Mouse (Mus musculus) kidney, postnatal 10 days (tissue): ENCODE measurements around the gene Evi5l.

Experiments used
- DNase-seq: peaks from one replicate; pipeline ENCODE4 v3.0.0; 2021; ENCODE audit warnings: mixed read lengths

Gene Evi5l

GRCm38 (mm10) chr8:4205246-4206123 is 39.1 kb downstream of the Evi5l start:
- DNase-seq = no peak

GRCm38 (mm10) chr8:4206182-4207015 is 40.0 kb downstream of the Evi5l start:
- DNase-seq = no peak

GRCm38 (mm10) chr8:4207016-4207350 is 40.6 kb downstream of the Evi5l start:
- DNase-seq = no peak

- no peak for DNase-seq
Observed at GRCm38 (mm10) chr8:4211097-4211496, 44.7 kb downstream of the Evi5l start.

GRCm38 (mm10) chr8:4212809-4213209 is 46.4 kb downstream of the Evi5l start:
- peak; percentile 33 for DNase-seq

GRCm38 (mm10) chr8:4213210-4214005 is 47.0 kb downstream of the Evi5l start:
- peak; percentile 72 for DNase-seq

GRCm38 (mm10) chr8:4214006-4214980 is 47.9 kb downstream of the Evi5l start:
- peak; percentile 62 for DNase-seq

GRCm38 (mm10) chr8:4216296-4216695 is 49.9 kb downstream of the Evi5l start:
- peak; percentile 10 for DNase-seq

- DNase-seq = peak; percentile 38
Observed at GRCm38 (mm10) chr8:4216791-4217621, 50.6 kb downstream of the Evi5l start, which contains the start of gene Prr36. TSS of gene Prr36 (minus strand) at chr8:4217459.

GRCm38 (mm10) chr8:4219617-4220016 is 53.2 kb downstream of the Evi5l start:
- DNase-seq = no peak

- DNase-seq = no peak
Observed at GRCm38 (mm10) chr8:4222059-4222458, 55.7 kb downstream of the Evi5l start.

- DNase-seq = no peak
Observed at GRCm38 (mm10) chr8:4226323-4226722, 60.0 kb downstream of the Evi5l start.

- DNase-seq = peak; percentile 48
Observed at GRCm38 (mm10) chr8:4226739-4227347, 60.5 kb downstream of the Evi5l start, which contains the start of gene Lrrc8e. TSS of gene Lrrc8e (plus strand) at chr8:4226827.

- DNase-seq = no peak
Observed at GRCm38 (mm10) chr8:4227919-4228318, 61.6 kb downstream of the Evi5l start.

- DNase-seq = no peak
Observed at GRCm38 (mm10) chr8:4229784-4230183, 63.4 kb downstream of the Evi5l start.

- no peak for DNase-seq
Observed at GRCm38 (mm10) chr8:4230612-4231351, 64.4 kb downstream of the Evi5l start.

GRCm38 (mm10) chr8:4237814-4238433 is 71.6 kb downstream of the Evi5l start:
- DNase-seq = peak; percentile 45

- peak; percentile 100 for DNase-seq
Observed at GRCm38 (mm10) chr8:4238434-4239192, 72.2 kb downstream of the Evi5l start, which contains the start of the genes Map2k7 and Gm49320. TSS of gene Map2k7 (plus strand) at chr8:4238740. TSS of gene Gm49320 (plus strand) at chr8:4238865.
